Mouse (Mus musculus) layer of hippocampus, adult 11-12 months (tissue): Measurements from ENCODE around the gene Gdi1.

Source experiments
- DNase-seq: peaks from one replicate; pipeline ENCODE4 v3.0.0; 2022; ENCODE audit warnings: low spot score

Gdi1 gene

GRCm38 (mm10) chrX:74304867-74305700 is at the start of gene Gdi1:
Gene Gdi1, plus strand, starts transcription at chrX:74304998.
- peak; percentile 66 for DNase-seq

- no peak for DNase-seq
Observed at GRCm38 (mm10) chrX:74257746-74258145, 47.1 kb upstream of the Gdi1 start.

GRCm38 (mm10) chrX:74269736-74270061 is 35.1 kb upstream of the Gdi1 start:
- DNase-seq = peak; percentile 21

GRCm38 (mm10) chrX:74270062-74270901 is 34.5 kb upstream of the Gdi1 start, which contains the start of gene Rpl10:
Gene Rpl10, plus strand, starts transcription at chrX:74270812.
- DNase-seq = peak; percentile 94

GRCm38 (mm10) chrX:74270902-74271551 is 33.8 kb upstream of the Gdi1 start:
- DNase-seq = peak; percentile 21

- no peak for DNase-seq
Observed at GRCm38 (mm10) chrX:74273422-74274322, 31.1 kb upstream of the Gdi1 start.

- DNase-seq = no peak
Observed at GRCm38 (mm10) chrX:74277916-74278315, 26.9 kb upstream of the Gdi1 start.

GRCm38 (mm10) chrX:74281041-74281731 is 23.6 kb upstream of the Gdi1 start:
- no peak for DNase-seq

- peak; percentile 41 for DNase-seq
Observed at GRCm38 (mm10) chrX:74281732-74282394, 22.9 kb upstream of the Gdi1 start, which contains the start of the genes Taz and Dnase1l1. Gene Taz, plus strand, starts transcription at chrX:74281912. Gene Dnase1l1, minus strand, starts transcription at chrX:74282337.

GRCm38 (mm10) chrX:74282395-74283091 is 22.3 kb upstream of the Gdi1 start:
- peak; percentile 83 for DNase-seq

GRCm38 (mm10) chrX:74283092-74283437 is 21.7 kb upstream of the Gdi1 start:
- no peak for DNase-seq

GRCm38 (mm10) chrX:74293431-74293830 is 11.4 kb upstream of the Gdi1 start:
- DNase-seq = no peak

GRCm38 (mm10) chrX:74296538-74297448 is 8.0 kb upstream of the Gdi1 start, which contains the start of gene Atp6ap1:
Gene Atp6ap1, plus strand, starts transcription at chrX:74297097.
- peak; percentile 94 for DNase-seq

GRCm38 (mm10) chrX:74298348-74298747 is 6.5 kb upstream of the Gdi1 start:
- no peak for DNase-seq

GRCm38 (mm10) chrX:74299721-74300120 is 5.1 kb upstream of the Gdi1 start:
- no peak for DNase-seq

GRCm38 (mm10) chrX:74312540-74313464 is 8.0 kb downstream of the Gdi1 start, which contains the start of gene Fam50a:
Gene Fam50a, plus strand, starts transcription at chrX:74313033.
- DNase-seq = peak; percentile 89

GRCm38 (mm10) chrX:74328725-74329161 is 23.9 kb downstream of the Gdi1 start, which contains the start of gene Plxna3:
Gene Plxna3, plus strand, starts transcription at chrX:74329066.
- peak; percentile 54 for DNase-seq
